Mouse (Mus musculus): ENCODE data around the gene Nif3l1.
A peak's percentile ranks its signal among the peaks of the same experiment; 100 is the strongest.

Gene Nif3l1

GRCm38 (mm10) chr1:58458175-58458574, 13.2 kb downstream of the Nif3l1 start:
- no peak for DNase-seq (ENCODE audit: extremely low spot score)

- no peak for DNase-seq (ENCODE audit: extremely low spot score)
Observed at GRCm38 (mm10) chr1:58458867-58459266, 13.9 kb downstream of the Nif3l1 start.

GRCm38 (mm10) chr1:58460566-58460965, 15.6 kb downstream of the Nif3l1 start:
- DNase-seq (ENCODE audit: extremely low spot score): no peak

GRCm38 (mm10) chr1:58463935-58464334, 19.0 kb downstream of the Nif3l1 start:
- no peak for DNase-seq (ENCODE audit: extremely low spot score)

- no peak for DNase-seq (ENCODE audit: extremely low spot score)
Observed at GRCm38 (mm10) chr1:58465042-58465441, 20.1 kb downstream of the Nif3l1 start.

- no peak for DNase-seq (ENCODE audit: extremely low spot score)
Observed at GRCm38 (mm10) chr1:58465561-58465960, 20.6 kb downstream of the Nif3l1 start.

GRCm38 (mm10) chr1:58475662-58476061, 30.7 kb downstream of the Nif3l1 start:
- DNase-seq (ENCODE audit: extremely low spot score): no peak

GRCm38 (mm10) chr1:58482647-58483046, 37.7 kb downstream of the Nif3l1 start:
- DNase-seq (ENCODE audit: extremely low spot score): no peak

- DNase-seq (ENCODE audit: extremely low spot score): no peak
Observed at GRCm38 (mm10) chr1:58495603-58496002, 50.7 kb downstream of the Nif3l1 start.

GRCm38 (mm10) chr1:58497678-58498077, 52.7 kb downstream of the Nif3l1 start:
- DNase-seq (ENCODE audit: extremely low spot score): no peak

GRCm38 (mm10) chr1:58498758-58499157, 53.8 kb downstream of the Nif3l1 start:
- DNase-seq (ENCODE audit: extremely low spot score): no peak

- DNase-seq (ENCODE audit: extremely low spot score): no peak
Observed at GRCm38 (mm10) chr1:58503134-58503533, 58.2 kb downstream of the Nif3l1 start.

- DNase-seq (ENCODE audit: extremely low spot score): no peak
Observed at GRCm38 (mm10) chr1:58503793-58504370, 58.9 kb downstream of the Nif3l1 start.

- peak; percentile 87 for DNase-seq (ENCODE audit: extremely low spot score)
Observed at GRCm38 (mm10) chr1:58504577-58505254, 59.8 kb downstream of the Nif3l1 start, which contains the start of gene Orc2. Gene Orc2 (minus strand): TSS chr1:58505109.

GRCm38 (mm10) chr1:58507249-58507648, 62.3 kb downstream of the Nif3l1 start:
- no peak for DNase-seq (ENCODE audit: extremely low spot score)

Measured in embryo, embryonic 9.5 days (tissue).